Comparison of ENCODE assay signal across 25 mouse cellular contexts in genomic region chr1:52147431-52147830, GRCm38 (mm10). TPM values are rescaled to one million over a fixed set of nuclear protein-coding genes. Genes with fewer than 3 reads are reported as not detected.
DNase-seq lines count a peak whose midpoint lies in the region; ATAC-seq and TF ChIP-seq lines count a peak whose summit lies in the region.
"Had no signal": no experiment of that assay in that cellular context is flagged by ENCODE, and none has a peak within 500 bp of the region (broad histone marks: within the 10 kb centered on the region; RNA-seq: fewer than 3 reads in every experiment).

No protein-coding gene starts in this region.

- dilution Hi-C loops in CH12.LX (cut with MboI; ENCODE audit: extremely low pct_ligation_motif_present, extremely low pct_unique_long_range_greater_than_20kb, low sequenced_read_pairs), result no loop called here

- no peak overlapping the region for H3K4me2 ChIP-seq in heart, embryonic 16.5 days (ENCODE audit: low read depth, low read length)
- H3K4me2 ChIP-seq in CH12.LX (ENCODE audit: insufficient read depth, low read depth, poor library complexity, severe bottlenecking), result no peak overlapping the region
- H3K4me2 ChIP-seq: embryonic facial prominence, embryonic 13.5 days; embryonic facial prominence, embryonic 15.5 days; forebrain, embryonic 12.5 days had no signal

- peaks cover 43% of the 10 kb centered on the region for H3K4me1 ChIP-seq in heart, embryonic 10.5 days
- peaks cover 26% of the 10 kb centered on the region for H3K4me1 ChIP-seq in heart, embryonic 16.5 days (ENCODE audit: control insufficient read depth, insufficient read depth, low read length)
- peaks cover 24 to 83% of the 10 kb centered on the region in 2 experiments for H3K4me1 ChIP-seq in CH12.LX (ENCODE audit: control insufficient read depth in 1 of 2, insufficient read depth in 2 of 2)

- H3K9me3 ChIP-seq in heart, embryonic 10.5 days, result no peaks in the 10 kb centered on the region
- no peaks in the 10 kb centered on the region for H3K9me3 ChIP-seq in heart, embryonic 16.5 days (replicated peaks; ENCODE audit: control insufficient read depth, low read length)
- H3K9me3 ChIP-seq in CH12.LX (replicated peaks; ENCODE audit: low read length), result no peaks in the 10 kb centered on the region
- H3K9me3 ChIP-seq: embryonic facial prominence, embryonic 13.5 days; embryonic facial prominence, embryonic 15.5 days; forebrain, embryonic 10.5 days; forebrain, embryonic 12.5 days; G1E had no signal

- in situ Hi-C loops in CH12.LX (cut with MboI; ENCODE audit: low pct_ligation_motif_present, low pct_unique_long_range_greater_than_20kb, low sequenced_read_pairs), result no loop called here

- TF ChIP-seq RAD21 in CH12.LX (IDR thresholded peaks at IDR 0.05; ENCODE audit: low read depth, low read length), result no peak

- no peak for TF ChIP-seq POLR2A in CH12.LX (IDR thresholded peaks at IDR 0.05; ENCODE audit: low read depth, low read length)

- 0 out of 2 replicates have a peak overlapping the region, but pooled peaks have one; percentile 36 for H3K27ac ChIP-seq in heart, embryonic 10.5 days
- peak overlapping the region; percentile 52; the same call in 1 of the 2 replicates for H3K27ac ChIP-seq in heart, embryonic 16.5 days (ENCODE audit: low read length)
- H3K27ac ChIP-seq in CH12.LX (ENCODE audit: insufficient read depth, low read depth), result no peak overlapping the region
- H3K27ac ChIP-seq: embryonic facial prominence, embryonic 13.5 days; embryonic facial prominence, embryonic 15.5 days; forebrain, embryonic 10.5 days; forebrain, embryonic 12.5 days had no signal

- peaks cover 9% of the 10 kb centered on the region for H3K36me3 ChIP-seq in heart, embryonic 10.5 days
- peaks cover 10% of the 10 kb centered on the region for H3K36me3 ChIP-seq in heart, embryonic 16.5 days (ENCODE audit: control insufficient read depth, insufficient read depth)
- H3K36me3 ChIP-seq in CH12.LX (replicated peaks in 1 of 2; ENCODE audit: control insufficient read depth in 1 of 2, insufficient read depth in 1 of 2, low read length in 1 of 2), result peaks cover 84 to 87% of the 10 kb centered on the region in 2 experiments

- peak in 1 of 2 experiments; percentile 35; a peak in 2 of 4 replicates for TF ChIP-seq CTCF in CH12.LX (conservative IDR thresholded peaks at IDR 0.05 in 1 of 2, IDR thresholded peaks at IDR 0.05 in 1 of 2; ENCODE audit: low read depth in 2 of 2, low read length in 2 of 2)

- H3K27me3 ChIP-seq in heart, embryonic 10.5 days (ENCODE audit: insufficient read depth, poor library complexity, severe bottlenecking), result no peaks in the 10 kb centered on the region
- no peaks in the 10 kb centered on the region for H3K27me3 ChIP-seq in heart, embryonic 16.5 days (ENCODE audit: control insufficient read depth, insufficient read depth, low read length)
- H3K27me3 ChIP-seq in CH12.LX (replicated peaks), result no peaks in the 10 kb centered on the region
- H3K27me3 ChIP-seq: embryonic facial prominence, embryonic 15.5 days; forebrain, embryonic 12.5 days; Patski had no signal

- DNase-seq in heart, adult 11 months, result peak; percentile 68
- no peak for DNase-seq in heart, postnatal 14 days
- DNase-seq in heart, embryonic 10.5 days (ENCODE audit: low spot score), result no peak
- no peak for DNase-seq in heart, postnatal 25 days (ENCODE audit: low spot score)
- no peak for DNase-seq in heart, postnatal 36 days
- DNase-seq in CH12.LX (ENCODE audit: extremely low read depth), result peak; percentile 57
- DNase-seq in adrenal gland, adult 18-20 months (ENCODE audit: low spot score in 2 of 2), result no peak
- DNase-seq: adrenal gland, adult 2 months; adrenal gland, postnatal 10 days; adrenal gland, postnatal 25 days; cerebellum, adult 11 months; cerebellum, adult 18-20 months; cerebellum, adult 8-10 months; cerebellum, adult 9-11 months; cerebellum, postnatal 14 days; cerebellum, postnatal 36 days; embryo, embryonic 11 days had no signal

- H3K79me2 ChIP-seq in CH12.LX (replicated peaks; ENCODE audit: control insufficient read depth, extremely low read depth, insufficient read depth, poor library complexity, severe bottlenecking), result 0 out of 2 replicates have a peak, but pooled peaks cover 2% of the 10 kb centered on the region

- intact Hi-C loops in heart, postnatal 14 days (cut with DNase I), result loop anchor here (2.0 to 5.0 kb wide), 3 partner anchors 70 to 483 kb away; partner anchors contain the start of gene Nemp2
- intact Hi-C loops in heart, postnatal 25 days (cut with DNase I), result loop anchor here (2.0 kb wide), 1 partner anchor 155 kb away; no protein-coding TSS in a partner anchor
- intact Hi-C loops in heart, postnatal 36 days (cut with DNase I), result loop anchor here (2.0 to 10.0 kb wide), 3 partner anchors 155 to 487 kb away; partner anchors contain the start of gene Nemp2

- 80% methylated on average over 2 of the region's 2 CpGs for WGBS in heart, embryonic 10.5 days
- 77% methylated on average over 2 of the region's 2 CpGs for WGBS in heart, embryonic 16.5 days

- TF ChIP-seq EP300 in CH12.LX (IDR thresholded peaks at IDR 0.05; ENCODE audit: low read length), result no peak

- no peak for ATAC-seq in heart, embryonic 16.5 days (replicated peaks; ENCODE audit: extremely low read depth, insufficient read depth, low FRiP score)
- ATAC-seq: Patski had no signal

- no peak overlapping the region for H3K9ac ChIP-seq in heart, embryonic 16.5 days (ENCODE audit: low read length)
- H3K9ac ChIP-seq in CH12.LX (ENCODE audit: insufficient read depth, low read depth), result no peak overlapping the region
- H3K9ac ChIP-seq: embryonic facial prominence, embryonic 13.5 days; embryonic facial prominence, embryonic 15.5 days; forebrain, embryonic 12.5 days had no signal

- H3K4me3 ChIP-seq in heart, embryonic 10.5 days, result no peak overlapping the region
- no peak overlapping the region for H3K4me3 ChIP-seq in heart, embryonic 16.5 days (ENCODE audit: low read length)
- peak overlapping the region in 1 of 3 experiments; percentile 55 for H3K4me3 ChIP-seq in CH12.LX (replicated peaks in 1 of 3; ENCODE audit: low read depth in 2 of 3, low read length in 2 of 3, poor library complexity in 1 of 3)
- H3K4me3 ChIP-seq: embryonic facial prominence, embryonic 13.5 days; embryonic facial prominence, embryonic 15.5 days; erythroblast, embryonic 14.5 days; forebrain, embryonic 10.5 days; forebrain, embryonic 12.5 days had no signal

TF ChIP-seq in CH12.LX, 34 proteins besides CTCF, POLR2A, EP300 and RAD21:
- TF ChIP-seq USF1 (IDR thresholded peaks at IDR 0.05; ENCODE audit: low read depth, low read length) (no peak), JUND (conservative IDR thresholded peaks at IDR 0.05; ENCODE audit: low read depth, low read length) (no peak), SMC3 (IDR thresholded peaks at IDR 0.05; ENCODE audit: low read depth, low read length) (no peak), GABPA (IDR thresholded peaks at IDR 0.05; ENCODE audit: insufficient replicate concordance, low read depth, low read length) (no peak), NELFE (IDR thresholded peaks at IDR 0.05; ENCODE audit: low read depth, low read length) (no peak), JUN (IDR thresholded peaks at IDR 0.05; ENCODE audit: insufficient read depth, low read depth, low read length) (no peak), SIN3A (IDR thresholded peaks at IDR 0.05; ENCODE audit: low read length) (no peak), NRF1 (IDR thresholded peaks at IDR 0.05; ENCODE audit: low read depth, low read length) (no peak), E2F4 (IDR thresholded peaks at IDR 0.05; ENCODE audit: insufficient replicate concordance, low read depth, low read length) (no peak), RCOR1 (conservative IDR thresholded peaks at IDR 0.05; ENCODE audit: low read depth, low read length) (no peak), ZKSCAN1 (IDR thresholded peaks at IDR 0.05; ENCODE audit: borderline replicate concordance, low read depth, low read length) (no peak), BHLHE40 (IDR thresholded peaks at IDR 0.05; ENCODE audit: low read depth, low read length) (no peak), ZMIZ1 (IDR thresholded peaks at IDR 0.05; ENCODE audit: low read depth, low read length) (no peak)

RNA-seq across cellular contexts. Expression of gene Stat1, which starts 28.2 kb away (rescaled TPM):
- total RNA-seq in heart, postnatal 14 days (2021), result 10 to 100 TPM; 22.2 to 22.7 TPM
- 17.9 and 25.8 TPM in 2 replicates for polyA plus RNA-seq in heart, embryonic 10.5 days (2016; fragmentation: Nextera tagmentation; extraction: Ambion mirVana)
- total RNA-seq in heart, postnatal 25 days (2021), result 10 to 100 TPM; 24.7 to 26.8 TPM
- 36.5 and 50.3 TPM in 2 replicates for polyA plus RNA-seq in heart, embryonic 16.5 days (2015; fragmentation: Nextera tagmentation; extraction: Ambion mirVana)
- 10 to 100 TPM; 23.3 to 33.3 TPM for total RNA-seq in heart, postnatal 36 days (2021)
- 119 and 143 TPM in 2 replicates for total RNA-seq in CH12.LX (2012; rRNA removed)
- total RNA-seq in CH12.LX (2014; rRNA removed), result 179 and 190 TPM in 2 replicates
- polyA plus RNA-seq in CH12.LX (2012; ENCODE audit: insufficient read length, low read depth), result 94.6 and 101 TPM in 2 replicates
- total RNA-seq in adrenal gland, adult 18-20 months (2021), result 100 to 1,000 TPM in 1 of 2 experiments, 10 to 100 TPM in 1; 93.0 to 102 TPM

Comparison
In these comparisons a context has a peak if more than half of its experiments do, and no peak if none do; other contexts are left out.
1. DNase-seq: peak in heart, adult 11 months (single experiment) and CH12.LX (single experiment); none in heart, postnatal 14 days (0 of 2), heart, embryonic 10.5 days (single experiment), heart, postnatal 25 days (single experiment), heart, postnatal 36 days (0 of 2) and adrenal gland, adult 18-20 months (0 of 2).